Mouse (Mus musculus) embryonic stem cell, embryonic (primary cell): ENCODE data around the gene Vangl1.

ENCODE experiments used
- CTCF ChIA-PET, 4 experiments: fragments of 300-600 bp in 2 of 4; fragments of 350-600 bp in 2 of 4; sonication (Branson Sonifier 250); formaldehyde crosslinking; loops; one replicate each; lab custom pipeline; 2022; ENCODE audit warnings: inconsistent platforms in 2 of 4; lab: Charles Lee
- POLR2A ChIA-PET, 4 experiments: fragments of 300-600 bp in 2 of 4; fragments of 350-600 bp in 2 of 4; sonication (Branson Sonifier 250); formaldehyde crosslinking; loops; one replicate each; lab custom pipeline; 2022; ENCODE audit warnings: antibody characterized with exemption in 4 of 4, inconsistent platforms in 1 of 4; lab: Charles Lee

Vangl1 gene

GRCm38 (mm10) chr3:102203781-102204721 is at the start of gene Vangl1:
TSS of gene Vangl1 (minus strand) at chr3:102204693.
- POLR2A ChIA-PET, result interaction anchor here (0.5 to 4.8 kb wide), 26 partner anchors 9 to 1480 kb away, joined by 3 to 47 read pairs (median 4); no protein-coding TSS in a partner anchor
- CTCF ChIA-PET, result interaction anchor here in 3 of 4 experiments (0.6 to 1.3 kb wide), 4 partner anchors 9 to 1534 kb away, joined by 3 to 6 read pairs (median 4); partner anchors contain the start of gene Olfml3 (in 1 of the 3)

DNA sequence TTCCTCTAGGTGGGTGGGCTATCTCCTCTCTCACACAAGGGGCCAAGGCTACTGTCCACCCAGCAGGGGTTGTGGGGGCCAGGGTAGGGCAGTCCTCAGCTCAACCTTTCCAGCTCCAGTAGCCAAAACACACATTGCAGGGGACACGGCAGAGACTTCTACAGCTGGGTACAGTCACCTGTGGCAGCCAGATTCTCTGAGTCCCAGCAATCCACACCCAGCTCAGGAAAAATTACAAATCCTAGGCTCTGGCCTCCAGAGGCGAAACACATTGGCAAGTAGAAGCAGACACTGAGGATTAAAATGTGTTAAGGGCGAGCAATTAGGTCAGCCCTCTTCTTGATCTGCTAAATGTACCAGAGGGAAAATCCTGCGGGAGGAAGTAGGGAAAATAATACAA is 49.1 kb upstream of the Vangl1 start:
- ChIA-PET POLR2A (interaction anchor here in 1 of 4 experiments (0.6 kb wide), 1 partner anchor 939 kb away, joined by 3 read pairs; no protein-coding TSS in a partner anchor), CTCF (interaction anchor here in 1 of 4 experiments (0.6 kb wide), 1 partner anchor 161 kb away, joined by 4 read pairs; no protein-coding TSS in a partner anchor)

- CTCF ChIA-PET, result no interaction called here
- POLR2A ChIA-PET, result no interaction called here
Observed at GRCm38 (mm10) chr3:102252927-102253326, 48.4 kb upstream of the Vangl1 start.

DNA sequence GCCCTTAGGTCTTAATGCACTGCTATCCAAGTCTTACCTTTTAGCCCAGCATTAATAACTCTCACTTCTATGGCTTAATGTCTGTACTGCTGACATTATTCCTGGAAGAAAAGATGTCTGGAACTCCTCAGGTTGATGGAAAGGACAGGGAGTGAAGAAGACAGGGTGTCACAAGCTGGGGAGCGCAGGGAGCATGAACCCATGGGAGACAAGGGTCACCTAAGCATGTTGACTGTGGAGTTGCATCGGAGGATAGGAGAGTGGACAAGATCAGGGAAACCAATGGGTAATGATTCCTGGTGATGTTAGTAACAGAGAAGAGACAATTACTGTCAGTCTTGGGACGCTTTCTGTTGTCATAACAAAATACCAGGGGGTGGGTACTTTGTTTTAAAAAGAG is 46.4 kb upstream of the Vangl1 start:
- POLR2A ChIA-PET, result no interaction called here
- CTCF ChIA-PET, result interaction anchor here in 1 of 4 experiments (1.0 kb wide), 1 partner anchor 441 kb away, joined by 3 read pairs; no protein-coding TSS in a partner anchor

DNA sequence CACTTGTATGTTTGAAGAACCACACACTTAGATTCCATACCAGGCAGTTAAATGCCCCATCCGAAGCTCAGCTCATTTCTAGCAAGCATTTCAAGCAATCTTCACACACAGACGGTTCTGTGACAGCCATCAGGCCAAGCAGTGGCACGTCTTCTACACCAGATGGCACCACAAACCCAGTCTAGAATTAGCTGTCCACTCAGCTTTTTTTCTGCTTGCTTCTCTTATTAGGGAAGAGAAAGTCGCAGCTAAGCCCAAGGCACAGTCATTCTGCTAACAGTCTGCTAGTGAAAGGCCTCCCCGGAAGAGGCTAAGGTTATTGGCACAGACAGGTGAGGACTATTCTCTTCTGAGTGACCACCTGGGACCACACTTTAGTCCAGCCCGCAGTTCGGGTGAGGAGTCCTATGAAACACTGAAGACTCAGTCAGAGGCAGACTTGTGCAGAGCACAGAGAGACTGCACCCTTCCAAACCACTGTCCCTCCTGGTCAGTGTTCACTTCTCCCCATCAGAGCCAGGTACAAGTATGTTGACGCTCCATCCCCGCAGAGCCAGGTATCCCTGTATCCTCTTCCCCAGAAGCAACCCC is 45.0 kb upstream of the Vangl1 start:
- ChIA-PET POLR2A (no interaction called here), CTCF (interaction anchor here (0.5 to 1.8 kb wide), 23 partner anchors 25 to 1928 kb away, joined by 3 to 9 read pairs (median 3); no protein-coding TSS in a partner anchor)

GRCm38 (mm10) chr3:102244601-102245000 is 40.1 kb upstream of the Vangl1 start:
- CTCF ChIA-PET, result no interaction called here
- POLR2A ChIA-PET, result no interaction called here

DNA sequence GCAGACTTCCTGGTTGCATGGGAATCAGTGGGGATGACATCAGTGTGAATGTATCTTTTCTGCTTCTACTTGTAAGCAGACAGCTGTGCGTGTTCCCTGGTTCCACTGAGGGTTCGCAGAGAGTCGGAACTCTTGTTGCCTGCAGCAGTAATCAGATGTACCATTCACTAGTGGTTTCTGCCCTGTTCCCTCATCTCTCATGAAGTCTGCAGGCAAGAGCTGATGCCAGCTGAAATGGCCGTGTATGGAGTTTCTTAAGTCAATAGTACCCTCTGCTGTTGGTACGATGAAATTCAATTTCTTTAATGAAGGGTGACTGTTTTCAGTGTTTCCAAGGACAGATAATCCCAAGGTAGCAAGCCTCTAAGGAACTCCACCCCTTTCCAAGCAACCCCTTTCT is 38.4 kb upstream of the Vangl1 start:
- CTCF ChIA-PET, result interaction anchor here (0.5 to 2.1 kb wide), 17 partner anchors 112 to 318 kb away, joined by 3 to 16 read pairs (median 4); no protein-coding TSS in a partner anchor
- POLR2A ChIA-PET, result interaction anchor here in 2 of 4 experiments (0.9 to 1.2 kb wide), 2 partner anchors 20 to 75 kb away, joined by 3 read pairs; no protein-coding TSS in a partner anchor

- CTCF ChIA-PET, result interaction anchor here in 1 of 4 experiments (0.6 kb wide), 1 partner anchor 1487 kb away, joined by 4 read pairs; no protein-coding TSS in a partner anchor
- POLR2A ChIA-PET, result interaction anchor here in 1 of 4 experiments (0.6 kb wide), 1 partner anchor 884 kb away, joined by 3 read pairs; no protein-coding TSS in a partner anchor
Observed at GRCm38 (mm10) chr3:102231418-102232134, 27.1 kb upstream of the Vangl1 start.

GRCm38 (mm10) chr3:102222756-102223155 is 18.3 kb upstream of the Vangl1 start:
- CTCF ChIA-PET, result interaction anchor here in 1 of 4 experiments (1.6 kb wide), 1 partner anchor 12 kb away, joined by 4 read pairs; no protein-coding TSS in a partner anchor
- POLR2A ChIA-PET, result interaction anchor here in 3 of 4 experiments (0.6 to 1.6 kb wide), 5 partner anchors 21 to 57 kb away, joined by 3 to 6 read pairs (median 3); no protein-coding TSS in a partner anchor

GRCm38 (mm10) chr3:102218301-102218700 is 13.8 kb upstream of the Vangl1 start:
- POLR2A ChIA-PET, result no interaction called here
- CTCF ChIA-PET, result interaction anchor here in 1 of 4 experiments (0.6 kb wide), 1 partner anchor 745 kb away, joined by 3 read pairs; no protein-coding TSS in a partner anchor

GRCm38 (mm10) chr3:102214736-102215135 is 10.2 kb upstream of the Vangl1 start:
- ChIA-PET CTCF (interaction anchor here in 2 of 4 experiments (0.7 to 0.8 kb wide), 2 partner anchors 23 to 1926 kb away, joined by 3 read pairs; no protein-coding TSS in a partner anchor), POLR2A (interaction anchor here in 3 of 4 experiments (0.5 to 4.4 kb wide), 24 partner anchors 9 to 924 kb away, joined by 3 to 39 read pairs (median 3); partner anchors contain the start of gene Vangl1 (in 2 of the 3))

DNA sequence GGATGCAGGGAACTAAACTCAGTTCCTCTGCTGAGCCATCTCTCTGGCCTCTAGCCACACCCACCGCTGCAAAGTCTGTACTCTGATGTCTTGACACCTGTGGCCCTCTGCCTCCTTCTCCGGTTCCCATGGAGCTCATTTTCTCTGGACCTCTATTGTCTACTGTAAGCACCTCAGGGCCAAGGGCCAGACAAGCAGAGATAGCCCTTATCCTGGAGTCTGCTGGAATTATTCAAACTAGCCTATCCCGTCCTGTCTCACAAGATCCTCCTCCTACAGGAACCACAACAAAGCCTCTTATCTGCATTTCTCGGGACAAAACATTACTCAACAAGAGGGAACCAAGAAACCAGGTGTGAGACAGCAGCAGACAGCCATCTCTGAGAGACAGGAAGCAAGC is 9.8 kb upstream of the Vangl1 start:
- POLR2A ChIA-PET, result interaction anchor here in 3 of 4 experiments (0.5 to 4.4 kb wide), 26 partner anchors 8 to 924 kb away, joined by 3 to 39 read pairs (median 4); partner anchors contain the start of gene Vangl1 (in 2 of the 3)
- CTCF ChIA-PET, result interaction anchor here (0.5 to 0.8 kb wide), 4 partner anchors 23 to 1926 kb away, joined by 3 read pairs; no protein-coding TSS in a partner anchor

GRCm38 (mm10) chr3:102212896-102213295 is 8.4 kb upstream of the Vangl1 start:
- ChIA-PET CTCF (interaction anchor here in 2 of 4 experiments (0.6 to 1.2 kb wide), 2 partner anchors 37 to 47 kb away, joined by 3 to 4 read pairs; no protein-coding TSS in a partner anchor), POLR2A (interaction anchor here (0.5 to 4.4 kb wide), 13 partner anchors 9 to 743 kb away, joined by 3 to 39 read pairs (median 5); partner anchors contain the start of gene Vangl1 (in 1 of the 4))

- POLR2A ChIA-PET, result interaction anchor here in 1 of 4 experiments (1.4 to 4.4 kb wide), 2 partner anchors 46 to 59 kb away, joined by 3 to 39 read pairs; no protein-coding TSS in a partner anchor
- CTCF ChIA-PET, result interaction anchor here in 1 of 4 experiments (1.2 kb wide), 1 partner anchor 37 kb away, joined by 3 read pairs; no protein-coding TSS in a partner anchor
Observed at GRCm38 (mm10) chr3:102212336-102212735, 7.8 kb upstream of the Vangl1 start.

- ChIA-PET POLR2A (interaction anchor here in 2 of 4 experiments (0.9 to 4.4 kb wide), 4 partner anchors 13 to 45 kb away, joined by 3 to 39 read pairs (median 4); no protein-coding TSS in a partner anchor), CTCF (interaction anchor here in 3 of 4 experiments (0.6 to 1.2 kb wide), 11 partner anchors 9 to 786 kb away, joined by 3 to 5 read pairs (median 3); no protein-coding TSS in a partner anchor)
Observed at GRCm38 (mm10) chr3:102211340-102211739, 6.8 kb upstream of the Vangl1 start.

DNA sequence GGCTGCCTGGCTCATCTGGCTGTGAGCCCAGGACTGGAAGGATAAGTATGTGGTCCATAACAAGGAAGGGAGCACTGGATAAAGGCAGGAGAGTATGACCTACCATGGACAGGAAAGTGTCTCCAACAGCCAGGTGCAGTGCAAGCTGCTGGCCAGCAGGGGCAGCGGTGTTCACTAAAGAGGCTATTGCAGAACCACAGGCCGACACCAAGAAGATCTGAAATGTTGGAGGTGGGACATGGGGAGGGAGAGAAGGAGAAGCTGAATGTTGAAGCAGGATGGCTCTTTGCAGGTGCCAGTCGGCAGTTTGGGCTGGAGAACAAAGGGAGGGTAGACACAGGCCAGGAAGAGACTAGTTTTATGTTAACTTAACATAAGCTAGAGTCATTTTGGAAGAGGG is 6.3 kb upstream of the Vangl1 start:
- CTCF ChIA-PET, result interaction anchor here in 3 of 4 experiments (0.6 to 1.2 kb wide), 11 partner anchors 9 to 124 kb away, joined by 3 to 5 read pairs (median 3); no protein-coding TSS in a partner anchor
- POLR2A ChIA-PET, result interaction anchor here in 2 of 4 experiments (0.9 to 4.4 kb wide), 4 partner anchors 12 to 45 kb away, joined by 3 to 39 read pairs (median 4); no protein-coding TSS in a partner anchor

GRCm38 (mm10) chr3:102208861-102209260 is 4.4 kb upstream of the Vangl1 start:
- POLR2A ChIA-PET, result interaction anchor here in 2 of 4 experiments (0.5 to 1.2 kb wide), 2 partner anchors 9 to 40 kb away, joined by 3 to 4 read pairs; no protein-coding TSS in a partner anchor
- CTCF ChIA-PET, result no interaction called here
